Mouse (Mus musculus) heart, adult 11 months (tissue): ENCODE results near the gene Sv2c.

Experiments
- DNase-seq: peaks from one replicate; pipeline ENCODE4 v3.0.0; 2022

Gene Sv2c

GRCm38 (mm10) chr13:95941861-95942260 is 190.5 kb downstream of the Sv2c start:
- peak; percentile 53 for DNase-seq

- peak; percentile 23 for DNase-seq
These were observed 191.6 kb downstream of the Sv2c start for GRCm38 (mm10) chr13:95940811-95941210.

DNA sequence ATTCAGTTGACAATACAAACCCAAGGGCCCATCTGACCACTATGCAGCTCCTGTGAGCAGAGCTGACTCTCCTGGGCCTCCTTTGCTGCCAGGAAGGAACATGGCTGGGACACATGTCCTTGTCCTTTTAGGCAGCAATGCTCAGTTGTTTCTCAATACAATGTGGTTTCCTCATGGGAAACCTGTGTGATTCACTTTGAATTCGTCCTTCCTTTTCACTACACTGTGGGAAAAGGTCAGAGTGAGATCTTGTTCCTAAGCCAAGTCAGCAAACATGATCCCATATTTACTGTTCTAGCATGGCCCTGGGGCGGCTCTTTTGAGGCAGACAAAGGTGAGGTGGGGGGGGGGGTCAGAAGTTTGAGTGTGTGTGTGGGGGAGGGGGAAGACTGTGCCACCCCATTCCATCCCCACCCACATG is 208.2 kb downstream of the Sv2c start:
- no peak for DNase-seq

DNA sequence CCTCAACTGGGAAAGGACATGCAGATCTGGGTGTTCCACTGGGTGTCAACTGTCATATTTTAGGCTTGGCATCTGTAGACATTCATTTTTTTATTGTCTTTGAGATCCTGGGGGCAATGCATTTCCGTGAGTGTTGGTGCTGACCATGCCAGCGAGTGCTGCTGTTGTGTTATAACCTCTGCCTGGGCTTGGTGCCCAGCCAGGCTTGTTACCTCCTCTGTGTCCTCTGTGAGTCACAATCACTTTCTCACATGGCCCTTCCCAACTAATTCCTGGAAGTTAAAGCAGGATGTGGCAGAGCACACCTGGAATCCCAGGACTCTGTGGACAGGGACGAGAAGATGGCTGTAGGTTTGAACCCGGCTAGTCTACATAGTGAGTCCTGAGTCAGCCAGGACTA is 209.8 kb downstream of the Sv2c start:
- no peak for DNase-seq

DNA sequence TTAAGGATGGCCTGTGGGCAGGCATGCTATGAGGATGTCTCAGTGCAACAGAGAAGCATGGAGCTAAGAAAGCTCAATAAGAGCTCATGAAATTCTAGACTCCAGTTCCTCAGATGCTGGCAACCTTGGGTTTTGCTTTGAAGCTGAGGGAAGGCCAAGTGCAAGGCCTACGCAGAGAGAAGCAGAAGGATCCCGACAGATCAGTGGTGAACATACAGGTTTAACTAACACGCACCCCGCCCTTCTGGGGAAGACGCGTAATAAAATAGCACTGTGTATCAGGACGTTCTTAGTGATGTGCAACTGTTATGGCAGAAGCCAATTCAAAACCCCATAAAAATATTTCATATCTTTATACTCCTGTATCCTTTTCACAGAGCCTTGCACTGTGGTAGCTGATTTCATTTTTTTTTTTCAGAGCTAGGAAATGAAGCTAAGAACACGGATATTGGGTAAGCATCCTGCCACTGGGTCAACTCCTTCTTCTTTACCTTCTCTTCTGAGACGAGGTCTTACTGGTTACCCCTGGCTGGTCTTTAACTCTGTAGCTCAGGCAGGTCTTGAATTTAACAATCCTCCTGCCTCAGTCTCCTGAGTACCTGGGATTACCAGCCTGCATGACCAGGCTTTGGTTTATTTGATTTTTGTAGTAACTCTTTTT is 213.6 kb downstream of the Sv2c start:
- DNase-seq, result no peak

DNA sequence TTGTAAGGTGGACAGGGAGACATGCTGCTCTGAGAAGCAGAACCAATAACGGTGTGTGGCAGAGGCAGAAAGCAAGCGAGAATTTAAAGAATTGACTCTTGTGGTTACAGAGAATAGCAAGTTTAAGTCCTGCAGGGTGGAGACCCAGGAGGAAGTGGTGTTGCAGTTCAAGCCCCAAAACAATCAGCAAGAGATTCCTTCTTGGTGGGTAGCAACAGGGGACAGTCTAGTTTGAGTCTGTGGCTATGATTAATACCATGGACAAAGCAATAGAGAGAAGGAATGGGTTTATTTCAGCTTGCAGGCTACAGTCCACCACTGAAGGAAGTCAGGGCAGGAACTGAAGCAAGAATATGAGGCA is 219.4 kb downstream of the Sv2c start:
- no peak for DNase-seq

- no peak for DNase-seq
These were observed 220.0 kb downstream of the Sv2c start for GRCm38 (mm10) chr13:95912157-95913045.

GRCm38 (mm10) chr13:95910270-95910669 is 222.1 kb downstream of the Sv2c start:
- no peak for DNase-seq

DNA sequence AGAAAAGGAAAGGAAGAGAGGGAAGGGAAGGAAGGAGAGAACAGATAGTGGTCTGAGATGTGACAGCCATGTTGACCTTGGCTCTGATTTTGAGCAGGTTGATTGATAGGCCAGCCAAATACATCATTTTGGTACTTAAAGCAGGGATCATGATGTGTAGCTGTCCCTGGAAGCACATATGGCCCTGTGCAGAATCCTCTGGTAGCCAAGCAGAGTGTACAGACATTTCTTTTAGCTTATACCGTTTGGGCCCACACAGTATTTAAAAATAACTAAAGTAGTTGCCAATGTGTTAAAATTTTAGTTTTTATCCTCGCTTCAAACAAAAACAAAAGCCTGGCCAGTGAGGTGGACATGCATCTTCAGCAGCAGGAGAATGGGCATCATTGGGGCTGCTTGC is 223.1 kb downstream of the Sv2c start:
- DNase-seq, result no peak
